ENCODE assay signal across 8 mouse cellular contexts in genomic region chr7:118129430-118130041, GRCm38 (mm10). TPM values are rescaled to one million over a fixed set of nuclear protein-coding genes. Genes with fewer than 3 reads are reported as not detected.
DNase-seq lines count a peak whose midpoint lies in the region; ATAC-seq lines count a peak whose summit lies in the region.

Arl6ip1 (minus strand) TSS chr7:118129662.

- peak; percentile 95 to 97 for DNase-seq in adrenal gland, adult 18-20 months (ENCODE audit: low spot score in 2 of 2)
- peak; percentile 98 for DNase-seq in embryo, embryonic 11 days
- peak; percentile 97 for DNase-seq in gastrocnemius, postnatal 25 days
- DNase-seq in intestine, embryonic 14.5 days (ENCODE audit: low spot score), result peak; percentile 99
- peak; percentile 97 to 99 for DNase-seq in left cerebral cortex, postnatal 14 days (ENCODE audit: low spot score in 2 of 2)
- peak; percentile 99 for DNase-seq in mesoderm, embryonic 11.5 days (ENCODE audit: low read depth, low spot score)
- peak; percentile 96 to 97 for DNase-seq in right cerebral cortex, postnatal 36 days (ENCODE audit: low spot score in 2 of 2)
- peak; percentile 98 for DNase-seq in yolk sac, embryonic 10.5 days (ENCODE audit: low spot score)

- peak within 1 kb of the TSS; percentile 88 for H3K9ac ChIP-seq in intestine, embryonic 14.5 days (ENCODE audit: low read length)

- H3K4me2 ChIP-seq in intestine, embryonic 14.5 days (ENCODE audit: low read length), result peak within 1 kb of the TSS; percentile 75

- ATAC-seq in intestine, embryonic 14.5 days (replicated peaks; ENCODE audit: low FRiP score, low TSS enrichment, low read depth), result peak; percentile 98

- H3K27ac ChIP-seq in intestine, embryonic 14.5 days (ENCODE audit: low read depth), result peak within 1 kb of the TSS; percentile 94

- peaks cover 22% of the 10 kb centered on the region for H3K36me3 ChIP-seq in intestine, embryonic 14.5 days (ENCODE audit: control insufficient read depth, insufficient read depth, low read length)

- no peaks in the 10 kb centered on the region for H3K27me3 ChIP-seq in intestine, embryonic 14.5 days (replicated peaks; ENCODE audit: control insufficient read depth, insufficient read depth, low read length)

- under 1% methylated on average over 39 of the region's 39 CpGs for WGBS in intestine, embryonic 14.5 days

- peak within 1 kb of the TSS; percentile 78 for H3K4me3 ChIP-seq in intestine, embryonic 14.5 days (ENCODE audit: low read depth, low read length)

- H3K9me3 ChIP-seq in intestine, embryonic 14.5 days (ENCODE audit: control insufficient read depth, low read length), result no peaks in the 10 kb centered on the region

- H3K4me1 ChIP-seq in intestine, embryonic 14.5 days (replicated peaks; ENCODE audit: control insufficient read depth, insufficient read depth, low read length), result peaks cover 21% of the 10 kb centered on the region

- intact Hi-C loops in left cerebral cortex, postnatal 14 days (cut with DNase I), result no loop called here

RNA-seq across cellular contexts. Expression of gene Arl6ip1, which starts in this region (rescaled TPM):
- 100 to 1,000 TPM; 150 to 167 TPM for total RNA-seq in adrenal gland, adult 18-20 months (2021)
- 10 to 100 TPM in 1 of 2 experiments, 1 to 10 TPM in 1; 7.8 to 12.2 TPM for total RNA-seq in gastrocnemius, postnatal 25 days (2021)
- 323 and 348 TPM in 2 replicates for polyA plus RNA-seq in intestine, embryonic 14.5 days (2014; fragmentation: Nextera tagmentation; extraction: Ambion mirVana)
- total RNA-seq in left cerebral cortex, postnatal 14 days (2021), result 100 to 1,000 TPM; 239 to 272 TPM

Comparison
In these comparisons a context has a peak if more than half of its experiments do, and no peak if none do; other contexts are left out.
1. Peak in every context shown above with its lines: DNase-seq, ATAC-seq, H3K4me3 ChIP-seq and H3K27ac ChIP-seq.
2. RNA of gene Arl6ip1 (total RNA-seq): 239 to 272 TPM in left cerebral cortex, postnatal 14 days and 150 to 167 TPM in adrenal gland, adult 18-20 months; 7.8 to 12.2 TPM in gastrocnemius, postnatal 25 days; every median in the first group is over 10 times any median in the second.